Mouse (Mus musculus) adrenal gland, adult 18-20 months (tissue): Measurements from ENCODE around the gene Hrh1. TPM values are rescaled to one million over a fixed set of nuclear protein-coding genes. Genes with fewer than 3 reads are reported as not detected.
A peak's percentile ranks its signal among the peaks of the same experiment; 100 is the strongest.
"Not testable (repeated sequence)": the region's sequence is repeated elsewhere in the genome, so short reads cannot be mapped to it uniquely, and the experiment has no call there.

Experiments used
- DNase-seq, 2 experiments: peaks; one replicate each; pipeline ENCODE4 v3.0.0; 2021 to 2022; ENCODE audit warnings: low spot score in 2 of 2
- total RNA-seq, 2 experiments: library from RNA; stranded (reverse); gene quantifications; 1 replicate in 1 of 2; 2 replicates in 1 of 2; pipeline ENCODE4 v1.2.3; 2021

The Hrh1 gene
- total RNA-seq, 2 experiments from 2014 or later: 1.4 to 1.5 TPM

DNA sequence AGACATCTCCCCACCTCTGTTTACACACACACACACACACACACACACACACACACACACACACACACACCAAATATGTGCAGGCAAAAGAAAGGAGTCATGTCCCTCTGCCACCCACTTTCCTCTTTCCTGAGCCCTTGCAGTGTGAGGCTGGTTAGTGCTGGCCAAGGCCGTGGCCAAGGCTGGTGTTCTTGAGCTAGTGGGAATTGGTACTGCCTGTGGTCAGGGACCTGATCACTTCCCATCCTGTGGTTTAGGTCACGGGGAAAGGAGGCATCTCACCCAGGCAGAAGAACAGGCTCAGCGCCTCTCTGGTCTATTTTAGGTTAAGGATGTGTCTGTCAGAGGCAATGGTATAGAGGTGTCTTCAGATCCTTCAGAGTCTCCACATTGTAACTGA is 59.6 kb downstream of the Hrh1 start:
- DNase-seq: peak in 1 of 2 experiments; percentile 10

DNA sequence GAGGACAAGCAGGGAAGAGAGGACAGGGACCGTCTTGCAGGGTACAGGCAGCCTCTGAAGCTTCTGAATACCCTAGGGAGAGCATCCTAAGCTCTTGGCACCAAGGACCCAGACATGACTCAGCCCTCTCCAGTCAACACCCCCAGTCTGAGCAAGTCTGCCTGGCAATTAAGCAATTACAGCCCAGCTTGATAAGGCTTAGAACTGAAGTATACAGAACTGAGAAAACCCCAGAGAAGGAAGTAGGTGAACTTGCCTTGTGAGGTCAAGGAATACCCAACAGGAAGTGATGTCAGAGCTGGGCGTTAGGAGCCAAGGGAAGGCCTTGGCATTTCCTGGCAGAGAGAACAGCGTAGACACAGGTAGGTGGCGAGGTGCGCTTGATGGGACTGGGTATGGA is 60.5 kb downstream of the Hrh1 start:
- no peak for DNase-seq

DNA sequence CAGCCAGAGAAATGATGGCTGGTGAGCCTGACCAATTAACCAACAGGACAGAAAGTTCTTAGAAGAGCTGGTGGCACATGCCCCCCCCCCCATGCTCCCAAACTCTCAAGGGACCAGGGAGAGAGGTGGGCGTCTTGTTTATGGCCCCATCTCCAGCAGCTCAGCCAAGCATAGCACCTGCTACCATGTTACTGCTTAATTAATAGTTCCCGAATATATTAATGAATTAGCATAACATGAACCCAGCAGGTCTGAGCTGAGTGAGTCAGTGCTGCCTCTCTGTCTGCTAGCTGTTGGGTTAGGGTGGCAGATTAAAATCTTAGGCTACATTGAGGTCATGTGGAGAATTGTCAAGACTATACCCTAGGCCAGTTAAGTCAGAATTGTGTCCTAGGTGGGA is 62.2 kb downstream of the Hrh1 start:
- DNase-seq: no peak

DNA sequence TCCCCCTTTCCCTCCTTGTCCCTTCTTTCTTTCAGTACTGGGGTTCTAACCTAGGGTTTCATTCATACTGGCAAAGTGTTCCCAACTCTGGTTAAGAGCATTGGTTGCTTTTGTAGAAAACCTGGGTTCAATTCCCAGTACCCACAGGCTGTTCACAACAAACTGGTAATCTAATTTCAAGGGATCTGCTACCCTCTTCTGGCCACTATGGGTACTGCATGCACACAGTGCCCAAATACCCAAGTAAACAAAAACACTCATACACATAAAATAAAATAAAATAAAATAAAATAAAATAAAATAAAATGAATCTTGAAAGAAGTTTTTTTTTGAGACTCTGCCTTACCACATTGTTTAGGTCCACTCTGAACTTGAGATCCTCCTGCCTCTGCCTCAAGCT is 63.8 kb downstream of the Hrh1 start:
- no peak for DNase-seq

DNA sequence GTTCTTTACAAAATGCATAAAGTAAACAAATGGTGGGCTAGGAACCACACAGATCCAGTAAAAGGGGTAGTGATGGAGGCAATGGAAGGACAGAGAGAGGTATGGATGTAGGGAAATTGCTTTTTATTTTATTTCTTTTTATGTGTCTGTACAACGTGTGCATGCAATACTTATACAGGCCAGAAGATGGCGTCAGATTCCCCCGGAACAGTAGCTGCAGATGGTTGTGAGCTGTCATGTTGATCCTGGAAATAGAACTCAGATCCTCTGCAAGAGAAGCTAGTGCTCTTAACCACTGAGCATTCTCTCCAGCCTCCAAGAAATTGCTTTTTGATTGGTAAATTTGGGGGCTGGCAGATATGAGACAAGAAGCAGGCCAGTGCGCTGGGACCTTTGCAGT is 65.0 kb downstream of the Hrh1 start:
- no peak for DNase-seq

DNA sequence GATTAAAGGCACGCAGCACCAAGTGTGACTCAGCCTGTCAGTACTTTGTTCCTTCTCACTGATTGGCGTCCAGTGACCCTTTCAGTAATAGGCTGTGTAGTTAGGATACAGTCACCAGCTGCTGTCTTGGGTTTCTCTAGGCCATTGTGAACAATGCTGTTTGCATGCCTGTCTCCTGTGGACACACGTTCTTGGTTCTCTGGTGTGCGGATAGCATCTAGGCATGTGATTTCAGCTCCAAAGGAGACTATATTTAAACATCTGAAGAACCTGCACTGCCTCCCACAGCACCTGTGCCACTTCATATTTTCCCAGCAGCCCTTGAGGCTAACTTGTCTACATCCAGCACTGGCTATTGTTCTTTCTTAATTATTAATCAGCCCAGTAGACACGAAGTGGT is 75.8 kb downstream of the Hrh1 start:
- no peak for DNase-seq

DNA sequence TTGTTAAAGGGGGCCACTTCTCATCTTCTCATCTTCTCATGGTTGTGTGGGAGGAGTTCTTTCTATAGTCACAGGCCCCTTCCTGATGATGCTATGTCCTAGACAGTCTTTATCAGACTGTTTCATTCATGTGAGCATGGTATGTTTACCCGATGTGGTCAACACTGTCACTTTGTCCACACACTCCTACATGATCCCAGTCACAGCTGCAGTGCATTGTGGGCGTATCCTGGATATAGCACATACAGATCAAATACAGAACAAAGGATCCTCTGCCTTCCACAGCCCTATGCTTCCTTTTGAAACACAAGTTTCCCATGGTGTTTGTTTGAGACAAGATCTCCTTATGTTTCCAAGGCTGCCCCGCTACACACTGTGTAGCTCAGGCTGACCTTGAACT is 76.3 kb downstream of the Hrh1 start:
- DNase-seq: no peak

DNA sequence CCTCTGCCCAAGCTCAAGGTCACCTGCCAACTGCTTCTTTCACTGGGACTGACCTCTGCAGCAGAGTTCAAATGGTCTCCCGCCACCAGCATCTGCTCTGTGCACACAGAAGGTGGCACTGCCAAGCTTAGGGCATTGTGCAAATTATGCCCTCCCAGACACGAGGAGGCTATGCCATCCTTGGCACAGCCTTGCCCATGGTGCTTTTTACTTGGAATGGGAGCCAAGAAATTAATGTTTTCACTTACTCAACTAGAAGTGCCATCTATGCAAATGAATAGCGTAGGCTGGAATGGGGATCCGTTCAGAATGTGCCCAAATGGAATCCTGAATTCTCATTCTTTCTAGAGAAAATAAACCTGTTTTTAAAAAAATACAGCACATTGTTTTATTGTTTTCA is 77.2 kb downstream of the Hrh1 start:
- DNase-seq: no peak

DNA sequence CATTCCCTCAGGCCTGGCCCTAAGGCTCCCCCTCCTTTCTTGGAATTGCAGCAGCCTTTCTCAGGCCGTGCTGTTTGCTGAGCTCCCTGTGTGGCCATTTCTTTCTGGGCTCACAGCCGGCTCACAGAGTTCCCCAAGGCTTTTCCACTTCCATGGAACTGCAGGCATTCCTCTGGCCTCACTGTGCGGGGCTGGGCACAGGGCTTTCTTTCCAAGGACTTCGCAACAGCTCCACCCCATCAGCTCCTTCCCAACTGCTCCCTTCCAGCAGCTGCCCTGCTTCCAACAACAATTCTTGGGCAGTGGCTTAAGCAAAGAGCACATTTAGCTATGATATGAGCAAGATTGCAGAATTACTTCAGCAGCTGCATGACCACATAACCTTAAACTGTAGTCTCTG is 81.0 kb downstream of the Hrh1 start:
- no peak for DNase-seq

DNA sequence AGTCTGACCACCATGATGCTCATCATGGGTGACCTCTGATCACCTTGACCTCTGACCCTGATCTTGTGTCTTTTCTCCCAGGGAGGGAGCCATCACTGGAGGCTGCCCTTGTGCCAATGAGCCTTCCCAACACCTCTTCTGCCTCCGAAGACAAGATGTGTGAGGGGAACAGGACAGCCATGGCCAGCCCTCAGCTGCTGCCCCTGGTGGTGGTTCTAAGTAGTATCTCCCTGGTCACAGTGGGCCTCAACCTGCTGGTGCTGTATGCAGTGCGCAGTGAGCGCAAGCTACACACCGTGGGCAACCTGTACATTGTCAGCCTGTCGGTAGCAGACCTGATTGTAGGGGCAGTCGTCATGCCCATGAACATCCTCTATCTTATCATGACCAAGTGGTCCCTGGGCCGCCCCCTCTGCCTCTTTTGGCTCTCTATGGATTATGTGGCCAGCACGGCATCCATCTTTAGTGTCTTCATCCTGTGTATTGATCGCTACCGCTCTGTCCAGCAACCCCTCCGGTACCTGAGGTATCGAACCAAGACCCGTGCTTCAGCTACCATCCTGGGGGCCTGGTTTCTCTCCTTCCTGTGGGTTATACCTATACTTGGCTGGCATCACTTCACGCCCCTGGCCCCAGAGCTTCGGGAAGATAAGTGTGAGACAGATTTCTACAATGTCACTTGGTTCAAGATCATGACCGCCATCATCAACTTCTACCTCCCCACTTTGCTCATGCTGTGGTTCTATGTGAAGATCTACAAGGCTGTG is 82.1 kb downstream of the Hrh1 start:
- DNase-seq: no peak

DNA sequence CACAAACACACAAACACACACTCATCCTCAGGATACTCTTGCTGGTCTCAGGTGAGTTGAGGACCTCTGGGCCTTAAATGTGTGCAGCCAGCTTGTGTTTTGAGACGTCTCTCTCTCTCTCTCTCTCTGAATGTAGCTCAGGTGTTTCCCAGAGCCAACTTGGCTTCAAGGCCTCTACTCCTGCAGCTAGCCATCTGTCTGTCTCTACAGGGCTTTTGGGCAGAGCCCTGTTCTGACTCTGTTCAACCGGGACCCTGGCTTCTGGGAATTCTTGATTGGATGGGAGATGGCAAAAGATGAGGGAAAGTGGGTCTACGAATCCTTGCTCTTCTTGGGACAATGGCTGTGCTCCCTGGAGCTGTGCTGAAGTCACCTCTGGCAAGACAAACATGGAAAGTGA is 91.6 kb downstream of the Hrh1 start:
- no peak for DNase-seq

DNA sequence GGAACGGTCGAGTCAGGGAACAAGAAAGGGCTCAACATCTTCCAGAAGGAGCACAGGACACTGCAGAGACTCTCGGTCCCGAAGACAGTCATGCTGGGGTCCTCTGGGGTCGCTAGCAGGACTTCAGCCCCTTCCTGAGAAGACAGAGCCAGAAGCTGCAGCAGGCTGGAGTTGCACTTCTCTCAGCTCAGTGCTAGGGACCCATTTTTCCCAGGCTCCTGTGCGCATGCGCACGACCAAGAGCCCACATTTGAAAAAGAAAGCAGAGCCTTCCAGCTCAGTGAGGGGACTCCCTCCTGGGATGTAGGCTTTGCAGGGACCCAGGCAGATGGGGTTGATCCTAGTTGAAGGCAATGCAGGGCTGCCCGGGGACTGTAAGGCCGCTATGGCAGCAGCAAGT is 94.9 kb downstream of the Hrh1 start:
- not testable (repeated sequence) for DNase-seq

DNA sequence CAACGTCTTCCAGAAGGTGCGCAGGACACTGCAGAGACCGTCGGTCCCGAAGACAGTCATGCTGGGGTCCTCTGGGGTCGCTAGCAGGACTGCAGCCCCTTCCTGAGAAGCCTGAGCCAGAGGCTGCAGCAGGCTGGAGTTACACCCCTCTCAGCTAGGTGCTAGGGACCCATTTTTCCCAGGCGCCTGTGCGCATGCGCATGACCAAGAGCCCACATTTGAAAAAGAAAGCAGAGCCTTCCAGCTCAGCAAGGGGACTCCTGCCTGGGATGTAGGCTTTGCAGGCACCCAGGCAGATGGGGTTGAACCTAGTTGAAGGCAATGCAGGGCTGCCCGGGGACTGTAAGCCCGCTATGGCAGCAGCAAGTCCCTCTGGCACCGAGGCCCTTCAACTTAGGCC is 97.3 kb downstream of the Hrh1 start:
- peak in 1 of 2 experiments; percentile 10 for DNase-seq

DNA sequence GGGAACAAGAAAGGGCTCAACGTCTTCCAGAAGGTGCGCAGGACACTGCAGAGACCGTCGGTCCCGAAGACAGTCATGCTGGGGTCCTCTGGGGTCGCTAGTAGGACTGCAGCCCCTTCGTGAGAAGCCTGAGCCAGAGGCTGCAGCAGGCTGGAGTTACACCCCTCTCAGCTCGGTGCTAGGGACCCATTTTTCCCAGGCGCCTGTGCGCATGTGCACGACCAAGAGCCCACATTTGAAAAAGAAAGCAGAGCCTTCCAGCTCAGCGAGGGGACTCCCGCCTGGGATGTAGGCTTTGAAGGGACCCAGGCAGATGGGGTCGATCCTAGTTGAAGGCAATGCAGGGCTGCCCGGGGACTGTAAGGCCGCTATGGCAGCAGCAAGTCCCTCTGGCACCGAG is 116.3 kb downstream of the Hrh1 start:
- DNase-seq: not testable (repeated sequence)

DNA sequence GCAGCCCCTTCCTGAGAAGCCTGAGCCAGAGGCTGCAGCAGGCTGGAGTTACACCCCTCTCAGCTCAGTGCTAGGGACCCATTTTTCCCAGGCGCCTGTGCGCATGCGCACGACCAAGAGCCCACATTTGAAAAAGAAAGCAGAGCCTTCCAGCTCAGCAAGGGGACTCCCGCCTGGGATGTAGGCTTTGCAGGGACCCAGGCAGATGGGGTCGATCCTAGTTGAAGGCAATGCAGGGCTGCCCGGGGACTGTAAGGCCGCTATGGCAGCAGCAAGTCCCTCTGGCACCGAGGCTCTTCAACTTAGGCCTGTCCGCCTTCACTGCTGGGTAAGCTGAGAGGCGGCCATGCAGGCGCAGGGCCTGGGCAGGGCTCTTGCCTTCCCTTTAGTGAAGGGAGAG is 131.0 kb downstream of the Hrh1 start:
- DNase-seq: not testable (repeated sequence)

Other genes starting within 250 kb of the Hrh1 start
- not detected for gene Slc6a1, start 115.3 kb upstream of the Hrh1 start, total RNA-seq
- 10 to 100 TPM; 24.9 to 27.6 TPM for gene Atg7, start 245.2 kb downstream of the Hrh1 start, total RNA-seq